Comparison of ENCODE assay signal across 19 mouse cellular contexts in genomic region chr15:88160291-88160690, GRCm38 (mm10).
DNase-seq lines count a peak whose midpoint lies in the region; TF ChIP-seq lines count a peak whose summit lies in the region.
"Had no signal": no experiment of that assay in that cellular context is flagged by ENCODE, and none has a peak within 500 bp of the region (broad histone marks: within the 10 kb centered on the region; RNA-seq: fewer than 3 reads in every experiment).

No protein-coding gene starts in this region.

- intact Hi-C loops in heart, postnatal 36 days (cut with DNase I), result no loop called here

- no peak for TF ChIP-seq CTCF in layer of hippocampus, adult 2 months (conservative IDR thresholded peaks at IDR 0.05)

- no peak overlapping the region for H3K4me3 ChIP-seq in layer of hippocampus, adult 2 months
- H3K4me3 ChIP-seq: forebrain, embryonic 10.5 days; forebrain, embryonic 13.5 days; gastrocnemius, adult 2 months; heart, embryonic 13.5 days; hindbrain, embryonic 10.5 days; hindbrain, embryonic 13.5 days had no signal

- peak; percentile 72 to 80 for DNase-seq in cerebellum, postnatal 10 days
- DNase-seq in cerebellum, adult 11-12 months, result no peak
- DNase-seq in heart, adult 11 months, result peak; percentile 48
- DNase-seq in heart, postnatal 36 days, result no peak
- no peak for DNase-seq in layer of hippocampus, adult 2 months (ENCODE audit: low spot score in 2 of 2)
- DNase-seq in layer of hippocampus, postnatal 14 days (ENCODE audit: low spot score in 2 of 2), result no peak
- DNase-seq: adrenal gland, adult 8-10 months; adrenal gland, postnatal 25 days; cerebellum, adult 8-10 months; gastrocnemius, adult 2 months; gastrocnemius, postnatal 14 days; heart, adult 18-20 months; heart, postnatal 14 days; kidney, adult 2 months had no signal

- H3K27ac ChIP-seq in layer of hippocampus, adult 2 months, result peak overlapping the region; percentile 73
- H3K27ac ChIP-seq: forebrain, embryonic 10.5 days; forebrain, embryonic 13.5 days; gastrocnemius, adult 2 months; heart, embryonic 13.5 days; hindbrain, embryonic 10.5 days; hindbrain, embryonic 13.5 days had no signal

Comparison
In these comparisons a context has a peak if more than half of its experiments do, and no peak if none do; other contexts are left out.
1. DNase-seq: peak in cerebellum, postnatal 10 days (2 of 2) and heart, adult 11 months (single experiment); none in cerebellum, adult 11-12 months (single experiment), heart, postnatal 36 days (0 of 2), layer of hippocampus, adult 2 months (0 of 2) and layer of hippocampus, postnatal 14 days (0 of 2).